Mouse (Mus musculus) heart, postnatal 0 days (tissue): Measurements from ENCODE around the gene Rps17.

ENCODE experiments used
- CTCF ChIP-seq: IDR thresholded peaks from 2 replicates; pipeline ENCODE4 v1.5.1; 2016; ENCODE audit warnings: antibody characterized with exemption, control low read depth, low read depth
- EP300 ChIP-seq: IDR thresholded peaks from 2 replicates; pipeline ENCODE4 v1.6.1; 2016; ENCODE audit warnings: antibody characterized with exemption, low read depth

DNA sequence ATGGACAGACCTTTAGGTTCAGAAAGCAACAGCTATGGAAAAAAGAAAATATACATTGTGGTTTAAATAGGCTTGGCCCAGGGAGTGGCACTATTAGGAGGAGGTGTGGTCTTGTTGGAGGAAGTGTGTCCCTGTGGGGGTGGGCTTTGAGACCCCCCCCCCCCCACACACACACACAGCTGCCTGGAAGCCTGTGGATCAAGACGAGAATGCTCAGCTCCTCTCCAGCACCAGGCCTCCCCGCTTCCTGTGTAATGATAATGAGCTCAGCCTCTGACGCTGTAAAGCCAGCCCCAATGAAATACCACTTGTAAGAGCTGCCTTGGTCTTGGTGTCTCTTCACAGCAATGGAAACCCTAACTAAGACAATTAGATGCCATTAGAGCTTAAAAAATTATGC is 14.3 kb downstream of the Rps17 start:
- TF ChIP-seq CTCF = no peak
- no peak for TF ChIP-seq EP300
